Mouse (Mus musculus): ENCODE measurements around the gene Ccdc18.
"Not testable (repeated sequence)": the region's sequence is repeated elsewhere in the genome, so short reads cannot be mapped to it uniquely, and the experiment has no call there.

The Ccdc18 gene

GRCm38 (mm10) chr5:108132441-108133243, at the start of gene Ccdc18, which contains the start of gene Tmed5:
Gene Ccdc18, plus strand, starts transcription at chr5:108132875.
Gene Tmed5, minus strand, starts transcription at chr5:108132620.
- DNase-seq (ENCODE audit: extremely low read depth, low read depth): peak; percentile 96

- DNase-seq (ENCODE audit: extremely low read depth, low read depth): no peak
Measured at GRCm38 (mm10) chr5:108085440-108085839, 47.2 kb upstream of the Ccdc18 start.

DNA sequence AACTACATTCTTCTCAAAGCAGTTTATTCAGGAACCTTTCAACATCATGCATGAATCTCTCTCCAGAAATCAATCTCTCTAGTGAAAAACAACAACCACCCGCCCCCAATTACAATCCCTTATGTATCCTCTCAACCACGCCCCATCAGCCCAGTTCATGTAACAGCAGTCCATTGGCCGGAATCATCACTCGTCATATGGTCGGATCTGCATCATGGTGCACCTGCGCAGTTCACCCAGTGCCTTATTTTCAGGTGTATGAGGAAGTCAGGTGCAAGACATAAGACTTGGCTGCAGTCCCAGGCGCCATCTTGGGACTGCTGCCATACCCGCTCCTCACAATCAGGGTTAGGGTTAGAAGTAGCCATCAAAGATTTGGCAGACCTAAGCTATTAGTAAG, 39.9 kb upstream of the Ccdc18 start:
- DNase-seq (ENCODE audit: extremely low read depth, low read depth): not testable (repeated sequence)

- DNase-seq (ENCODE audit: extremely low read depth, low read depth): no peak
Measured at GRCm38 (mm10) chr5:108097676-108098075, 35.0 kb upstream of the Ccdc18 start.

GRCm38 (mm10) chr5:108100196-108100595, 32.5 kb upstream of the Ccdc18 start:
- no peak for DNase-seq (ENCODE audit: extremely low read depth, low read depth)

DNA sequence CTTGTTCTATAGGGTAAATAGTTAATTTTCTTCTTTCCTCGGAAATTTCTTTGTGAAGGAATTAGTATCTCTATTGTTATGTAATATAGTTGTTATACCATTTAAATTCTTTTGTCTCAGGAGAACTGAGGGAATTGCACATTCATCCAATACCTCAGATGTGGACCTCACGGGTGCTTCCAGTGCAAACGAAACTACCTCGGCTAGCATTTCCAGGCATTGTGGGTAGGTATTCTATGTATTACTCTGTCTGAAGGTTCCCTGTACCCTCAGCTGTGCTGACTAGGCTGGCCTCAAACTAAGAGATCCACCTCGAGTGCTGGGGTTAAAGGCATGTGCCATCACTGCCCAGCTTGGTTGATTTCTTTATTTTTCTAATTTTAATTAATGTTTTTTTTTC, 28.4 kb upstream of the Ccdc18 start:
- DNase-seq (ENCODE audit: extremely low read depth, low read depth): no peak

DNA sequence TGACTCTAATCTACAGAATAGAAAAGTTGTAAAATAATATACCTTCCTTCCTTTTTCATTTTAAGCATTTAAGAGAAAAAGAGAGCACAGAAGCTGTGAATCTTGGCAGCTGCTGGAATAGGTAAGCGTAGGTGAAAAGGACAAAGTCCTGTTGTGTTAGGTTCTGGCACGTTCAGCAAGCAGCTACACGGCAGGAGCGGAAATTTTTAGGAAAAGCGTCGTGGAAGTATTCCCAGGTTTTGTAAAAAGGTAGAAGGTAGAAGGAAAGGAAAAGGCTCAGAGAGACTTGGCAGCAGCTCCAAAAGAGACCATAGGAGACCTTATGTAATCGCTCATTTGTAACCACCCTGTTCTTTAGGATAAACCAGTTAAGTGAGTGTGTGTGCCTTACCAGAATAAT, 23.3 kb upstream of the Ccdc18 start:
- no peak for DNase-seq (ENCODE audit: extremely low read depth, low read depth)

- no peak for DNase-seq (ENCODE audit: extremely low read depth, low read depth)
Measured at GRCm38 (mm10) chr5:108117693-108118092, 15.0 kb upstream of the Ccdc18 start.

- no peak for DNase-seq (ENCODE audit: extremely low read depth, low read depth)
Measured at GRCm38 (mm10) chr5:108120221-108120900, 12.3 kb upstream of the Ccdc18 start.

DNA sequence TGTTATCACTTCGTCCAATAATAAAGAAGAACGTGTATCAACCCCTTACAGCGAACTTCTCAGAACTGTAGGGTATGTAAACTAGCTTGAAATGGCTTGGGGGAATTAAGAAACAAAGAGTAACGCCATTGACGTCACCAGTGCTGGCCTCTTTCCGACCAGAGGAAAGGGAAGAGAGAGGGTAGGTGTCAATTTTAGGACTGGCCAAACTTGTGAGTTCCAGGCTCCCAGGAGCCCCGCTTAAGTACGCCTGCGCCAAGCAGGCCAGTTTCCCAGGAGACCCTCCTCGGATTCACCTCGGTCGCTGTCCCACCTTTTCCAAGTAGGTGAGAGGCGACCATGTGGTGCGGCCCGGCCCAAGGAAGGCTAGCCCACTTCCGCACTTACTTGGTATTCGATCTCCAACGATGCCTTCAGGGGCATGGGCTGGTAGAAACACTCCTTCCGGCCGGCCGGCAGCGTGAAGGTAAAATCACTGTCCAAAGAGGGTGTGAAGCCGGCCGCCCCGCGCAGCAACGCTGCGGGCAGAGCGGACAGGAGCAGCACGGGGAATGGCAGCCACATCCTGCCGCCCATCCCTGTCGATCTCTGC, 730 bp upstream of the Ccdc18 start:
- peak; percentile 77 for DNase-seq (ENCODE audit: extremely low read depth, low read depth)

DNA sequence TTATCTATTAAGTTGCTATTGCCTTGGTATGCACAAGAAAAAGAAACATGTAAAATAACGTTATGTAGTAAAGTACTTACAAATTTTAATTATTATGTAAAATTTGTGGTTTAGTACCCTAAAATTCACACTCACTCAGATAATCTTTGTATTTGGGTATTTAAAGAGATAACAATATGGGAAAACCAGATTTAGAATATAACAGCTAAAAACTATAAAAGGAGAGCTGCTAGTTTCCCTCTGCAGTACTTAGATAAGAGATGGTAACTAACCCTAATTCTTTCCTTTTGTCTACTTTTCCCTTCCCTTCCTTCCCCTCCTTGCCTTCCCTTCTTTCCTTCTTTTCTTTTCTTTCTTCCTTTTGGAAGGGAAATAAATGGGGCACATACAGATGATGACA, 19.9 kb downstream of the Ccdc18 start:
- DNase-seq (ENCODE audit: extremely low read depth, low read depth): no peak

GRCm38 (mm10) chr5:108160796-108161195, 28.1 kb downstream of the Ccdc18 start:
- no peak for DNase-seq (ENCODE audit: extremely low read depth, low read depth)

DNA sequence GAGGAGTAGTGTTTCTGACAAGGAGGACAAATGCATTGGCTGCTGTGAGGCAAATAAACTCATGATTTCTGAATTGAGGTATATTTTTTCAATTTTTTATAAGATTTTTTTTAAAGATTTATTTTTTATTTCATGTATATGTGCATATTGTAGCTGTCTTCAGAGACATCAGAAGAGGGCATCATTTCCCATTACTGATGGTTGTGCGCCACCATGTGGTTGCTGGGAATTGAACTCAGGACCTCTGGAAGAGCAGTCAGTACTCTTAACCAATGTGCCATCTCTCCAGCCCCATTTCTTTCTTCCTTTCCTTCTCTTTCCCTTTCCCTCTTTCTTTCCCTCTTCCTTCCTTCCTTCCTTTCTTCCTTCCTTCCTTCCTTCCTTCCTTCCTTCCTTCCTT, 31.0 kb downstream of the Ccdc18 start:
- no peak for DNase-seq (ENCODE audit: extremely low read depth, low read depth)

- no peak for DNase-seq (ENCODE audit: extremely low read depth, low read depth)
Measured at GRCm38 (mm10) chr5:108184050-108184449, 51.4 kb downstream of the Ccdc18 start.

DNA sequence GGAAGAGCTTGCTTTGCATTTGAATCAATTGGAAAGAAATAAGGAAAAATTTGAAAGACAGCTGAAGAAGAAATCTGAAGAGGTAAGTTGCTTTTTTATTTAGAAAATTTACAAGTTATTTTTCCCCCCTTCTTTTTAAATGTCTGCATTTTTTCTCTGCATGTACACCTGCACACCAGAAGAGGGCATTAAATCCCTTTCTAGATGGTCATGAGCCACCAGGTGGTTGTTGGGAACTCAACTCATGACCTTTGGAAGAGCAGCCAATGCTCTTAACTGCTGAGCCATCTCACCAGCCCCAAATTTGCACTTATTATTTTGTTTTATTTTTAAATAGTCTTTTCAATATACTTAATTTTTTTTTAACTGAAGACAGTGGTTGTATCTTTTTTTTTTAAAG, 56.3 kb downstream of the Ccdc18 start:
- DNase-seq (ENCODE audit: extremely low read depth, low read depth): peak; percentile 2

GRCm38 (mm10) chr5:108206008-108206407, 73.3 kb downstream of the Ccdc18 start:
- no peak for DNase-seq (ENCODE audit: extremely low read depth, low read depth)

DNA sequence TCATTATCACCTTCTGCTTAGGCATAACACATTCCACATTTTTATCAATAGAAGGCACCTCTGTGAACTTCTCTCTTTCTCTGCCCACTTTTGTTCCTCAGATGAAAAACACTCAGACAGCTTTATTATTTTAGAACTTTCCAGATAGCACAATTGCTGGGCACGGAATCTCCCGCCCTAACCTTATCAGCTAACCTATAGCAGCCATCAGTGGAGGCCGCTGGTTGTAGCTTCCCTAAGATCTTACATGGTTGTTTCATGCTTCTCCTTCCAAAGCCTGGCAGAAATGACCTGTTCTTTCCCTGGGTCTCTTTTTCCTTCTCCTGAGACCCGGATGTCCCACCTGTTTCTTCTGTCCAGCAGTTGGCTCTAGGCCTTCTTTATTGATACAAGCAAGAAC, 78.8 kb downstream of the Ccdc18 start:
- peak; percentile 8 for DNase-seq (ENCODE audit: extremely low read depth, low read depth)

DNA sequence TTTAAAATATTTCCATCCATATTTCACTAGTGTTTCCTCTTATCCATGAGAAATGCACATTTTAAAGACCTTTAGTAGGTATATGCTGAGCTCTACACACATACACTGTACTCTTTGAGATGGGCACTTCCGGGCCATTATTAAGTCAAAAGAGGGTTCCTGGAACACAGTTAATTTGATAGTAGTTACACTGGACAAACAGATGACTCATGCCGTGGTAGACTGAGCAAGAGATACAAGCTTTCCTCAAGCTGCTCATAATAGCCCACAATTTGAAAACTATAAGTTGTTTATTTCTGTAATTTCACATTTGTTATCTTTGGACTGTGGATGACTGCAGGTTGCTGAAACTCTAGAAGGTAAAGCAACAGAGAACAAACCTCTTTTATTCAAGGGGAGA, 82.3 kb downstream of the Ccdc18 start:
- DNase-seq (ENCODE audit: extremely low read depth, low read depth): no peak

DNA sequence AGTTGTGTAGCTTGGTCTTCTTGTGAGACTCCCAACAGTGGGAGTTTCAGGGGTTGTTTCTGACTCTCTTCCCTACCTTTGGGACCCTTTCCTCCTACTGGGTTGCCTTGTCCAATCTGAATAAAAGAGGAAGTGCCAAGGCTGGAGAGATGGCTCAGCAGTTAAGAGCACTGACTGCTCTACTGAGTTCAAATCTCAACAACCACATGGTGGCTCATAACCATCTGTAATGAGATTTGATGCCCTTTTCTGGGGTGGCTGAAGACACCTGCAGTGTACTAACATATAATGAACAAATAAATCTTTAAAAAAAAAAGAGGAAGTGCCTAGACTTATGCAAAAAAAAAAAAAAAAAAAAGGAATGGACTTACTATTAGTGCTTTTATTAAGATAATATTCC, 91.4 kb downstream of the Ccdc18 start:
- DNase-seq (ENCODE audit: extremely low read depth, low read depth): peak; percentile 7

DNA sequence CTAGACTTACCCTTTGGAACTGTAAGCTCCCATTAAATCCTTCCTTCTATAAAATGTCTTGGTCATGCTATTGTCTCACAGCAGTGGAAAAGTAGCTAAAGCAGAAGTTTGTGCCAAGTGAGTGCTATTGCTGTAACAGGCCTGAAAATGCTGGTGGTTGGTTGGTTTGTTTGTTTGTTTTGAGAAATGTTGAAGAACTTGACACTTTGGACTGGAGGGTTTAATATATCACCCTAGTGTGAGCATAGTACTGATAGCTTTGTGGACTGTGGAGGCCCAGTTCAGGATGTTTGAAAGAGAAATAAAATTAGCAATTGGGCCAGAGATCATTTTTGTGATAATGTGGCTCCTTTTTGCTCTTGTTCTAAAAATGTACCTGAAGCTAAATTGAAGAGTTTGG, 93.5 kb downstream of the Ccdc18 start:
- no peak for DNase-seq (ENCODE audit: extremely low read depth, low read depth)

GRCm38 (mm10) chr5:108246314-108246765, 113.7 kb downstream of the Ccdc18 start:
- no peak for DNase-seq (ENCODE audit: extremely low read depth, low read depth)

DNA sequence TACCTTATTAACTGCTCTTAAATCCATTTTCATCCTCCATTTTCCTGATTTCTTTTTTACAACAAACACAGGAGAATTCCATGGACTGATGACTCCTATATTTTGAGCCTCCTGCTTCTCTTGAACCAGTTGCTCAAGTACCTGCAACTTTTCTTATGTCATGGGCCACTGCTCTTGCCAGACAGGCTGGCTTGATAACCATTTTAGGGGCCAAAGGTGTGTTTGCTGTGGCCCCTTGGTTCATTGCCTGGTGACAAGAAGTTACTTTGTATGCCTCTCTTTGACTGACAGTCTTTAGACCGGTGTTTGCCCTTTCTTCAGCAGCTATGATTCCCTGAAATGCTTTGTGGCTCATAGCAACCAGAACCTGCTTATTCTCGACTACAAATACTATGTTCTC, 117.4 kb downstream of the Ccdc18 start:
- no peak for DNase-seq (ENCODE audit: extremely low read depth, low read depth)
